Mouse (Mus musculus): Measurements from ENCODE around the gene 1810013L24Rik. TPM values are rescaled to one million over a fixed set of nuclear protein-coding genes. Genes with fewer than 3 reads are reported as not detected.

The 1810013L24Rik gene
- total and polyA plus RNA-seq, 2 experiments from 2014 or later, result 16.8 to 51.8 TPM

DNA sequence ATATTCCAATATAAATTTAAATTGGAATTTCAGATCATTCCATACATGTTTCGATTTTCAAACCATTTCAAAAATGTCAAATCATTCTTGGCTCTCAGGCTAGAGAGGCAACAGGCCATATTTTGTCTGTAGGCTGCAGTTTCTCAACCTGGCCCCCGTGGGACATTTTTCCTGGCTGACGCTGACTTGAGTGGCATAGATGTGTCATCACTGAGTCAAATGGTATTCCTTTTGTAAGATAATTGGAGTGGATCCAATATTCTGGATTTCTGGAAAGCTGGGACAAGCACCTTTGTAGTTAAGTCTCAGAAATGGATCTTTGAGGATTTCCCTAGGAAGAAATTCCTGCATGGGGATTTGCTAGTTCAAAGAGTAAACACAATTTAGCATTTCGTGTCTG, 39.0 kb upstream of the 1810013L24Rik start:
- 81% methylated on average over 4 of the region's 4 CpGs for WGBS
- Histone ChIP-seq H3K9ac (replicated peaks; ENCODE audit: low read length) (no peak overlapping the region), H3K27ac (no peak overlapping the region), H3K4me2 (ENCODE audit: low read depth, low read length) (no peak overlapping the region), H3K36me3 (ENCODE audit: insufficient read depth, low read length) (no peaks in the 10 kb centered on the region), H3K4me3 (ENCODE audit: low read length) (no peak overlapping the region), H3K9me3 (ENCODE audit: low read length) (no peaks in the 10 kb centered on the region), H3K27me3 (ENCODE audit: insufficient read depth, low read length) (no peaks in the 10 kb centered on the region), H3K4me1 (ENCODE audit: insufficient read depth, low read length) (no peaks in the 10 kb centered on the region)
- ATAC-seq (no peak), DNase-seq (ENCODE audit: low spot score) (no peak)
- no peak for TF ChIP-seq CTCF (IDR thresholded peaks at IDR 0.05; ENCODE audit: low read depth)

DNA sequence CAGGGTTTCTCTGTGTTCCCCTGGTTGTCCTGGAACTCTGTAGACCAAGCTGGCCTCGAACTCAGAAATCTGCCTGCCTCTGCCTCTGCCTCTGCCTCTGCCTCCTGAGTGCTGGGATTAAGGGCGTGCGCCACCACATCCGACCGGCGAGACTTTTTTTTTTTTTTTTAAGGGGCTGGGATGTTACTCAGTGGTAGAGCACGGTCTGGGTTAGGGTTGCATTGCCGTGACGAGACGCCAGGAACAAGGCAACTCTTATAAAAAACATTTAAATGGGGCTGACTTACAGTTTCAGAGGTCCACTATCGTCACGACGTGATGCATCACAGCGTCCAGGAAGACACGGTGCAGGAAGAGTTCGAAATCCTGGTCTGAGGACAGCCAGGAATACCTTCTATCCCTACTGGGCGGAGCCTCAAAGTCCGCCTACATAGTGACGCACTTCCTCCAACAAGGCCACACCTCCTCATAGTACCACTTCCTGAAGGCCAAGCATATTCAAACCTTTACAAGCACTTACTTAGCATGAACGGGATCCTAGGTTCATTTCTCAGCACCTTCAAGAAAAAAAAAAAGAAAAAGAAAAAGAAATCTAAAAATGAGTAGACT, 37.8 kb upstream of the 1810013L24Rik start, which contains the start of gene Usp7:
TSS of gene Usp7 (minus strand) at position 360 of the 609 bp plus-strand sequence.
- Histone ChIP-seq H3K4me2 (ENCODE audit: low read depth, low read length) (no peak within 1 kb of the TSS), H3K27ac (no peak within 1 kb of the TSS), H3K36me3 (ENCODE audit: insufficient read depth, low read length) (no peaks in the 10 kb centered on the region), H3K4me3 (ENCODE audit: low read length) (no peak within 1 kb of the TSS), H3K27me3 (ENCODE audit: insufficient read depth, low read length) (no peaks in the 10 kb centered on the region), H3K9me3 (ENCODE audit: low read length) (no peaks in the 10 kb centered on the region), H3K9ac (replicated peaks; ENCODE audit: low read length) (no peak within 1 kb of the TSS), H3K4me1 (ENCODE audit: insufficient read depth, low read length) (no peaks in the 10 kb centered on the region)
- 94% methylated on average over 20 of the region's 20 CpGs for WGBS
- TF ChIP-seq CTCF (IDR thresholded peaks at IDR 0.05; ENCODE audit: low read depth), result no peak
- ATAC-seq, result no peak
- DNase-seq (ENCODE audit: low spot score), result no peak

DNA sequence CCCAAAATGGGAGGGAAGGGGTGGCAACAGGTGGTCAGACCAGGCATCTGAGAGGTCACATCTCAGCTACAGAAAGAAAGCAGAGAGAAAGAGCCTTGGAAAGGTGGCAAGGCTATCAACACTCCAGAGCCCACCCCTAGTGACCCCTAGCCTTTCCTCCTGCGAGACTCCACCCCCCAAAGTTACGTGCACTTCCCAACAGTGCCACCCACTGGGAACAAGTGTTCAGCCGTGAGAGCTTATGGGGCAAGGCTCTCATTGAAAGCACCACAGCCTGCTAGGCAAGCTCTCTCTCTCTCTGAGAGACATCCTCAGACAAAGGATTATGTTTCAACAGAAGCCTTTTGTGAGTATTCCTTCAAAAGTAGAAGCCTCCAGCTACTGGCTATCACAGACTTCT, 34.9 kb upstream of the 1810013L24Rik start:
- no peak overlapping the region for H3K27ac ChIP-seq
- H3K9me3 ChIP-seq (ENCODE audit: low read length), result no peaks in the 10 kb centered on the region
- no peaks in the 10 kb centered on the region for H3K4me1 ChIP-seq (ENCODE audit: insufficient read depth, low read length)
- no peaks in the 10 kb centered on the region for H3K27me3 ChIP-seq (ENCODE audit: insufficient read depth, low read length)
- DNase-seq (ENCODE audit: low spot score) (no peak), ATAC-seq (no peak)
- no peak overlapping the region for H3K4me3 ChIP-seq (ENCODE audit: low read length)
- H3K4me2 ChIP-seq (ENCODE audit: low read depth, low read length), result no peak overlapping the region
- WGBS, result 7% methylated on average over 3 of the region's 3 CpGs
- no peak overlapping the region for H3K9ac ChIP-seq (replicated peaks; ENCODE audit: low read length)
- TF ChIP-seq CTCF (IDR thresholded peaks at IDR 0.05; ENCODE audit: low read depth), result peak; percentile 5; the same call in 1 of the 2 replicates
- no peaks in the 10 kb centered on the region for H3K36me3 ChIP-seq (ENCODE audit: insufficient read depth, low read length)

DNA sequence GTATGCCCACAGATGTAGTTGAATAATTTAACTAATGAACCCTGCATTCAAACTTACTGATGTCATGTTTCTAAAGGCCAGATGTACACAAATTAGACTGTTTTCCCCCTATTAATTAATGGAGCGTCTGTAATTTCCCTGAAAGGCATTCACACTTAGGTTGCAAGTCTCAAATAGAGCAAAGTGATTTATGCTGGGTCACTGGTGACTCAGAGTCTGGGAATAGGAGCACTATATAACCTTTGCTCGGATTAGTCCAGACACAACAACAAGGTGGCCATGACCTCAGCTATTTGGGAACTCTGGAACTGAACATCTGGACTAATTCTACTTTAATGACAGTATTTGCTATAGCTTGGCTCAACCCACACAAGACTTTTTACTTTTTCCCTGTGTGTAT, 34.0 kb upstream of the 1810013L24Rik start:
- Histone ChIP-seq H3K4me1 (ENCODE audit: insufficient read depth, low read length) (no peaks in the 10 kb centered on the region), H3K4me3 (ENCODE audit: low read length) (no peak overlapping the region), H3K9ac (replicated peaks; ENCODE audit: low read length) (no peak overlapping the region), H3K27ac (no peak overlapping the region), H3K9me3 (ENCODE audit: low read length) (no peaks in the 10 kb centered on the region), H3K27me3 (ENCODE audit: insufficient read depth, low read length) (no peaks in the 10 kb centered on the region), H3K36me3 (ENCODE audit: insufficient read depth, low read length) (no peaks in the 10 kb centered on the region), H3K4me2 (ENCODE audit: low read depth, low read length) (no peak overlapping the region)
- DNase-seq (ENCODE audit: low spot score) (no peak), ATAC-seq (no peak)
- WGBS, result 79% methylated on average over 2 of the region's 2 CpGs
- no peak for TF ChIP-seq CTCF (IDR thresholded peaks at IDR 0.05; ENCODE audit: low read depth)

DNA sequence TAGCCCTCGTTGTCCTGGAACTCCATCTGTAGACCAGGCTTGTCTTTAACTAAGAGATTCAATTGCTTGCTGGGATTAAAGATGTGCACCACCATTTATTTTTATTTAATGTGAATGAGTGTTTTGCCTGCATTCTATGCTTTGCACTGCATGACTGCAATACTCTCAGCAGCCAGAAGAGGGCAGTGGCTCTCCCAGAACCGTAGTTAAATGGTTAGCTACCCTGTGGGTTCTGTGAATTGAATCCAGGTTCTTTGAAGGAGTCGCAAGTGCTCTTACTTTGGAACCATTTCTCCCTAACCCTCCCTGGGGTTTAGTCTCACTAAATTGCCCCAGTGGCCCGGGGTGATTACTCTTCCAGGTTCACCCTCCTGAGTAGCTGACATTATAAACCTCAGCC, 23.2 kb upstream of the 1810013L24Rik start:
- H3K9me3 ChIP-seq (ENCODE audit: low read length), result no peaks in the 10 kb centered on the region
- peak; percentile 68 for TF ChIP-seq CTCF (IDR thresholded peaks at IDR 0.05; ENCODE audit: low read depth)
- no peak overlapping the region for H3K4me2 ChIP-seq (ENCODE audit: low read depth, low read length)
- 23% methylated on average over 4 of the region's 4 CpGs for WGBS
- H3K27ac ChIP-seq, result no peak overlapping the region
- H3K4me1 ChIP-seq (ENCODE audit: insufficient read depth, low read length), result no peaks in the 10 kb centered on the region
- DNase-seq (ENCODE audit: low spot score), result peak; percentile 33
- no peak for ATAC-seq
- no peak overlapping the region for H3K4me3 ChIP-seq (ENCODE audit: low read length)
- H3K9ac ChIP-seq (replicated peaks; ENCODE audit: low read length), result no peak overlapping the region
- no peaks in the 10 kb centered on the region for H3K27me3 ChIP-seq (ENCODE audit: insufficient read depth, low read length)
- H3K36me3 ChIP-seq (ENCODE audit: insufficient read depth, low read length), result no peaks in the 10 kb centered on the region

DNA sequence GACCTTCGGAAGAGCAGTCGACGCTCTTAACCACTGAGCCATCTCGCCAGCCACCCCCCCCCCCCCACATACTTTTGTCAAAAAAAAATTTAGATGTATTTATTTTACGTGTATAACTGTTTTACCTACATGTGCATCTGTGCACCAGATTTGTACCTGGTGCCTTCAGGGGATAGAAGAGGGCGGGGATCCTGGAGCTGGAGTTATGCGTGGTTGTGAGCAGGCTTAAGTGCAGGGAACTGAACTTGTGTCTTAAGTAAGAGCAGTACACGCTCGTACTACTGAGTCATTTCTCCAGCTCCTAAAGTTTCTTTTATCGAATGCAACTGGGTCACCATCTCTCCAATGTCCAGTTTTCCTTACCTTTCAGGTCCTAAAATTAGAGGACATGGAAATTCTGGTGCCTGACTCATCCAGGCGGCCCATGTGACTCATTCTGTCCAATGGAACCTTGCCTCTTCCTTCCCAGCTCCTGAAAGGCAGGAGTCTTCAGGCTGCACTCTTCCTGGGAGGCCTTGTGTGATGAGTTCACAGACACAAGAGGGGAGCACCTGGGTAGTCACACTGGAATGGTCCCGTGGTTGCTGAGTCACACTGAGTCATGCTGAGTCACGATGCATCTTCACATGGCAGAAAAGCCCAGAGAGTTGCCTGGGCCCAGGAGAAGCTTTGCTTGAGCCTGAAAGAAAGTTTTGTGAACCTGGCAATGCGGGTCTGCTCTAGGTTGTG, 19.3 kb upstream of the 1810013L24Rik start:
- 91% methylated on average over 14 of the region's 14 CpGs for WGBS
- H3K36me3 ChIP-seq (ENCODE audit: insufficient read depth, low read length), result no peaks in the 10 kb centered on the region
- TF ChIP-seq CTCF (IDR thresholded peaks at IDR 0.05; ENCODE audit: low read depth), result no peak

DNA sequence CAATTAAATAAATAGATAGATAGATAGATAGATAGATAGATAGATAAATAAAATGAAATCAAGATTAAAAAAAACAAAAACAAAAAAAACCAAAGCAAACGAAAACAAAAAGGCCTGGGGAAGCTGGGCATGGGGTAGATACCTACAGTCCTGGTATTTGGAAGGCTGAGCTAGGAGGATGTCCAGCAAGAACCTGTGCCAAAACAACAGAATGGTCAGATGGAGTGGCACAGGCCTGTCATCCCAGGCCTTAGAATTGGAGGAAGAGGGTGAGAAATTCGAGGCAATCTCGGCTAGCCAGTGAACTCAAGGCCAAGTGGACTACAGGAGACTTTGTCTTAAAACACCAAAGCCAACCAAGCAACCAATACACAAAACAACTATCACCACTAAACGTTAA, 12.0 kb upstream of the 1810013L24Rik start:
- no peak overlapping the region for H3K27ac ChIP-seq
- WGBS, result 76% methylated on average over 4 of the region's 4 CpGs
- no peak for TF ChIP-seq CTCF (IDR thresholded peaks at IDR 0.05; ENCODE audit: low read depth)
- no peaks in the 10 kb centered on the region for H3K27me3 ChIP-seq (ENCODE audit: insufficient read depth, low read length)
- no peaks in the 10 kb centered on the region for H3K4me1 ChIP-seq (ENCODE audit: insufficient read depth, low read length)
- DNase-seq (ENCODE audit: low spot score) (no peak), ATAC-seq (no peak)
- no peak overlapping the region for H3K4me3 ChIP-seq (ENCODE audit: low read length)
- H3K4me2 ChIP-seq (ENCODE audit: low read depth, low read length), result no peak overlapping the region
- no peak overlapping the region for H3K9ac ChIP-seq (replicated peaks; ENCODE audit: low read length)
- no peaks in the 10 kb centered on the region for H3K36me3 ChIP-seq (ENCODE audit: insufficient read depth, low read length)
- no peaks in the 10 kb centered on the region for H3K9me3 ChIP-seq (ENCODE audit: low read length)

More for the DNA sequence above, 19.3 kb upstream of the 1810013L24Rik start:
- DNase-seq (ENCODE audit: low spot score) (no peak), ATAC-seq (no peak)
- Histone ChIP-seq H3K27me3 (ENCODE audit: insufficient read depth, low read length) (no peaks in the 10 kb centered on the region), H3K4me1 (ENCODE audit: insufficient read depth, low read length) (no peaks in the 10 kb centered on the region), H3K4me2 (ENCODE audit: low read depth, low read length) (no peak overlapping the region), H3K9me3 (ENCODE audit: low read length) (no peaks in the 10 kb centered on the region), H3K4me3 (ENCODE audit: low read length) (no peak overlapping the region), H3K27ac (no peak overlapping the region), H3K9ac (replicated peaks; ENCODE audit: low read length) (no peak overlapping the region)
